In the genomic region with DNA sequence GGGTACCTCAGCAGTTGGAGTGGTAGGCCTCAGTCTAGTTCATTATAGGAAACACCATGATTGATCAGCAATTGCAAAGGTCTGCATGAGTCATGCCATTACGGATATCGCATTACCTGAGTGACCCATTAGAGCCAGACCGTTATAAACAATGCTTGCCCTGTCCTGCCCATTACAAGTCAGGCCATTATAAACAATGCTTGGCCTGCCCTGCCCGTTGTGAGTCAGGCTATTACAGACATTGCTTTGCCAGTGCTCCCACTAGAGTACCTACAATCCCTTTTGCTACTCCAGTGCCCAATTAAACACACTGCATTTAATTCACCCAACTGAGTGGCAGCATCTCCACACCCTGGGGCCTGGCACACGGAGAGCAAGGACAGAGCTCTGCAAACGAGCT, we compare ENCODE assay signal across 22 mouse cellular contexts. TPM values are rescaled to one million over a fixed set of nuclear protein-coding genes. Genes with fewer than 3 reads are reported as not detected.
DNase-seq lines count a peak whose midpoint lies in the region; ATAC-seq and TF ChIP-seq lines count a peak whose summit lies in the region.
"Had no signal": no experiment of that assay in that cellular context is flagged by ENCODE, and none has a peak within 500 bp of the region (broad histone marks: within the 10 kb centered on the region; RNA-seq: fewer than 3 reads in every experiment).

No protein-coding gene starts in this region.

- H3K9me3 ChIP-seq in neural tube, embryonic 13.5 days: no peaks in the 10 kb centered on the region
- no peaks in the 10 kb centered on the region for H3K9me3 ChIP-seq in neural tube, embryonic 15.5 days (replicated peaks)
- H3K9me3 ChIP-seq in hindbrain, postnatal 0 days (ENCODE audit: low read length): no peaks in the 10 kb centered on the region
- H3K9me3 ChIP-seq: embryonic facial prominence, embryonic 13.5 days; G1E; heart, embryonic 13.5 days; hindbrain, embryonic 12.5 days had no signal

- H3K9ac ChIP-seq in neural tube, embryonic 13.5 days: no peak overlapping the region
- no peak overlapping the region for H3K9ac ChIP-seq in neural tube, embryonic 15.5 days (replicated peaks)
- H3K9ac ChIP-seq in hindbrain, postnatal 0 days (replicated peaks; ENCODE audit: low read length): no peak overlapping the region
- H3K9ac ChIP-seq: embryonic facial prominence, embryonic 13.5 days; heart, embryonic 13.5 days; hindbrain, embryonic 12.5 days had no signal

- 0 out of 2 replicates have a peak overlapping the region, but pooled peaks have one; percentile 30 for H3K27ac ChIP-seq in neural tube, embryonic 13.5 days (replicated peaks)
- H3K27ac ChIP-seq in neural tube, embryonic 15.5 days (replicated peaks): no peak overlapping the region; the same call in 1 of the 2 replicates
- no peak overlapping the region for H3K27ac ChIP-seq in hindbrain, postnatal 0 days
- H3K27ac ChIP-seq: embryonic facial prominence, embryonic 13.5 days; gastrocnemius, adult 2 months; heart, embryonic 13.5 days; hindbrain, embryonic 12.5 days had no signal

- no peak overlapping the region for H3K4me2 ChIP-seq in neural tube, embryonic 13.5 days
- H3K4me2 ChIP-seq in neural tube, embryonic 15.5 days: no peak overlapping the region
- H3K4me2 ChIP-seq in hindbrain, postnatal 0 days (ENCODE audit: low read depth, low read length): no peak overlapping the region
- H3K4me2 ChIP-seq: embryonic facial prominence, embryonic 13.5 days; heart, embryonic 13.5 days; hindbrain, embryonic 12.5 days had no signal

- no peak for ATAC-seq in neural tube, embryonic 13.5 days (ENCODE audit: low read depth)
- ATAC-seq in neural tube, embryonic 15.5 days (ENCODE audit: low FRiP score): no peak
- no peak; the same call in 1 of the 2 replicates for ATAC-seq in hindbrain, postnatal 0 days
- ATAC-seq: CD4-positive, CD25-positive, alpha-beta regulatory T cell, adult 4 months; forebrain, embryonic 14.5 days had no signal

- peaks cover 7% of the 10 kb centered on the region for H3K36me3 ChIP-seq in neural tube, embryonic 13.5 days
- no peaks in the 10 kb centered on the region for H3K36me3 ChIP-seq in neural tube, embryonic 15.5 days
- H3K36me3 ChIP-seq in hindbrain, postnatal 0 days (ENCODE audit: insufficient read depth, low read length): no peaks in the 10 kb centered on the region

- DNase-seq in 3T3-L1 (ENCODE audit: low read depth, low spot score) (peak; percentile 44), MN1 (ENCODE audit: low spot score) (peak; percentile 62)
- peak; percentile 5 for DNase-seq in retina, embryonic 14.5 days (ENCODE audit: low spot score)
- no peak for DNase-seq in thymus, adult 18-20 months
- DNase-seq in hindbrain, postnatal 0 days (ENCODE audit: low spot score): no peak
- DNase-seq: adrenal gland, adult 2 months; adrenal gland, postnatal 25 days; B cell, adult 2 months; cerebellum, adult 18-20 months; cerebellum, adult 9-11 months; cerebellum, postnatal 36 days; gastrocnemius, adult 2 months; gastrocnemius, postnatal 25 days; heart, postnatal 36 days had no signal

- WGBS in neural tube, embryonic 13.5 days: 68% methylated on average over 6 of the region's 6 CpGs
- 63% methylated on average over 6 of the region's 6 CpGs for WGBS in neural tube, embryonic 15.5 days
- whole genome bisulfite sequencing in hindbrain, postnatal 0 days: 74% methylated on average over 6 of the region's 6 CpGs

- H3K4me1 ChIP-seq in neural tube, embryonic 13.5 days (replicated peaks): no peaks in the 10 kb centered on the region
- peaks cover 9% of the 10 kb centered on the region; the same call in 1 of the 2 replicates for H3K4me1 ChIP-seq in neural tube, embryonic 15.5 days
- no peaks in the 10 kb centered on the region for H3K4me1 ChIP-seq in hindbrain, postnatal 0 days (ENCODE audit: insufficient read depth, low read length)
- H3K4me1 ChIP-seq: embryonic facial prominence, embryonic 13.5 days; heart, embryonic 13.5 days; hindbrain, embryonic 12.5 days had no signal

- no peak overlapping the region for H3K4me3 ChIP-seq in neural tube, embryonic 13.5 days
- no peak overlapping the region for H3K4me3 ChIP-seq in neural tube, embryonic 15.5 days (replicated peaks)
- H3K4me3 ChIP-seq in hindbrain, postnatal 0 days (ENCODE audit: low read length): no peak overlapping the region
- H3K4me3 ChIP-seq: embryonic facial prominence, embryonic 13.5 days; gastrocnemius, adult 2 months; heart, embryonic 13.5 days; hindbrain, embryonic 12.5 days had no signal

- no peak for TF ChIP-seq CTCF in hindbrain, postnatal 0 days (IDR thresholded peaks at IDR 0.05; ENCODE audit: low read depth)

- H3K27me3 ChIP-seq in neural tube, embryonic 13.5 days: no peaks in the 10 kb centered on the region
- H3K27me3 ChIP-seq in neural tube, embryonic 15.5 days (replicated peaks): no peaks in the 10 kb centered on the region
- no peaks in the 10 kb centered on the region for H3K27me3 ChIP-seq in hindbrain, postnatal 0 days (ENCODE audit: insufficient read depth, low read length)
- H3K27me3 ChIP-seq: embryonic facial prominence, embryonic 13.5 days; heart, embryonic 13.5 days; hindbrain, embryonic 12.5 days had no signal

RNA-seq across cellular contexts. Expression of a gene that starts 49.6 kb away (rescaled TPM):
- polyA plus RNA-seq in neural tube, embryonic 13.5 days (2015; fragmentation: Nextera tagmentation; extraction: Ambion mirVana): 130 and 149 TPM in 2 replicates
- 129 and 134 TPM in 2 replicates for polyA plus RNA-seq in neural tube, embryonic 15.5 days (2015; fragmentation: Nextera tagmentation; extraction: Ambion mirVana)
- 57.9 and 66.3 TPM in 2 replicates for total RNA-seq in hindbrain, postnatal 0 days (2014; rRNA removed)
- 110 and 113 TPM in 2 replicates for polyA plus RNA-seq in hindbrain, postnatal 0 days (2015; fragmentation: Nextera tagmentation; extraction: Ambion mirVana)

Comparison
In these comparisons a context has a peak if more than half of its experiments do, and no peak if none do; other contexts are left out.
1. DNase-seq: peak in 3T3-L1 (single experiment), MN1 (single experiment) and retina, embryonic 14.5 days (single experiment); none in thymus, adult 18-20 months (0 of 2) and hindbrain, postnatal 0 days (single experiment).